Mouse (Mus musculus) Muller cell, postnatal 12 days (primary cell): Measurements from ENCODE around the gene Lpxn.
A peak's percentile ranks its signal among the peaks of the same experiment; 100 is the strongest.

Source experiments
- DNase-seq: peaks from one replicate; pipeline ENCODE4 v3.0.0-alpha.2; 2015; ENCODE audit errors: inconsistent ontology term

Gene Lpxn

GRCm38 (mm10) chr19:12795511-12796327, at the start of gene Lpxn, which contains the start of gene Zfp91:
Lpxn (plus strand) TSS chr19:12796193.
Zfp91 (minus strand) TSS chr19:12796126.
- DNase-seq = peak; percentile 100

DNA sequence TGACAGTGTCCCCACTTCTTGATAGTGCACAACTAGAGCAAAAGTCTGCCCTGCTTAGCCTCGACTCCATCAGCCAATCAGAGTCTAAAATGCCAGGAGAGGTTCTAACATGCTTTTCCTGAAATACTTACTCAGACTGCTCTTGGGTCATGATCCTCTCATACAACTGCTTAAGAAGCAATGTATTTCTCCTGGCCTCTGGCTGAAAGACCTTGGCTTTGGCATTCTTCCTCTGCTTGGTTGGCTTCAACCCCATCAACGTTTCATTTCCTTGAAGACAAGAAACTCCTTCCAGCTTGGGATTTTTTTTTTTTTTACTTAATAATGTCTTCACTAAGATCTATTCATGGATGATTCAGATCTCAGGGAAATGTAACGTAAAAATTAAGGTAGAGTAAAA, 39.7 kb upstream of the Lpxn start:
- no peak for DNase-seq

DNA sequence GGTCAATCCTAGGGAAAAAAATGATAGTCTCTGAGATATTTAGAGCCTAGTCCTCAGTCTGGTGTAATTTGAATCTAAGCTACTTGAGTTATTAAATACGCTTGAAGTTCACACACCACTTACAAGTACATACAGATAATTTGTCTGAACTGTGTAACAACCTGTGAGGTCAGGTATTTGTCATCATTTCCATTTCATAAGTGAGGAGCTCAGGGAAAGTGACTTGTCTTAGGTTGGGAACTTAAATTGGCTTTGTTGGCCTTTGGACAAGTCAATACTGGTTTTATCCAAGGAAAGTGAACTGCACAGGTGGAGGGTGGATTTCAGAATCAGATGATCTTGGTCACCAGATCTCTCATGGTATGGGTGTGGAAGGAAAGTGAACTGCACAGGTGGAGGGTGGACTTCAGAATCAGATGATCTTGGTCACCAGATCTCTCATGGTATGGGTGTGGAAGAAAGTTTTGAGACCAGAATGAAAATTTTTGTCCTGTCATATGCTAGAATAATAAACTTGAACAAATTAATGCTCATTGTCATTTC, 37.0 kb upstream of the Lpxn start:
- DNase-seq = no peak

GRCm38 (mm10) chr19:12759656-12760055, 36.3 kb upstream of the Lpxn start:
- peak; percentile 98 for DNase-seq

GRCm38 (mm10) chr19:12762212-12763130, 33.5 kb upstream of the Lpxn start:
- peak; percentile 63 for DNase-seq

DNA sequence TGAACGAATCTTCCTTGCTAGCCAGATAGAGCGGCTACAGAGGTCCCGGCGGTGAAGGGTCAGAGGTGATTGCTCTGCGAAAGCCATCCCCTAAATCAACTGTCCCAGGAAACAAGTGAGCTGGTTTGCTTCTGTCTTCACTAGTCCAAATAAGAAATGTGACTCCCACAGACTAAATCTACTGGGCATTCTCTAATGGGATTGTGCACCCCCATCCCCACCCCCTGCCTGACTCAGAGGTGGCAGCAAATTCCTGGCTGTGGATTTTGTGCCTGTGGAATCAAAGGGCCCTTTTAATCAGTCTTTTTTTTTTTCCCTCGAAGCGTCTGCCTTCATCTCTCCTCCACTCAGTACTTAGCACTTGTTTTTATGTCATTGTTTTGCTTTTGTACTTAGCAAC, 30.7 kb upstream of the Lpxn start, which contains the start of gene Cntf:
Gene Cntf, minus strand, starts transcription at position 325 of the 400 bp plus-strand sequence.
- peak; percentile 94 for DNase-seq

DNA sequence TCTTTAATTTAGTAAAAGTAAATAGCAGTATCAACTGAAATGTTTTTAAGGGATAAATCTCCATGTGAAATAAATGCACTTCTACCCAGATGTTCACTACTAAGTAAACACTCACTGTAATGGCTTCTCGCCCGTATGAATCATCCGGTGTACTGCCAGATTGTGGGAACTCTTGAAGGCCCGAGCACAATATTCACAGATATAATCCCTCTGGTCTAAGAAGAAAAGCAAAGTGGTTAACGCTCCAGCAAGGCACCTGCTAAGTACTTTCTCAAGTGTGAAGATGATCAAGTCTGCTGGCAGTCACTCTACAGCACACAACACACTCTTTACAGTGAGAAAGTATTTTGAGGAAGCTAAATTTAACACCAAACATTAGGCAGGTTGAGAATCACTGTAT, 25.1 kb upstream of the Lpxn start:
- DNase-seq = no peak

GRCm38 (mm10) chr19:12780437-12780836, 15.6 kb upstream of the Lpxn start:
- DNase-seq = no peak

GRCm38 (mm10) chr19:12786803-12787395, 9.1 kb upstream of the Lpxn start:
- no peak for DNase-seq

DNA sequence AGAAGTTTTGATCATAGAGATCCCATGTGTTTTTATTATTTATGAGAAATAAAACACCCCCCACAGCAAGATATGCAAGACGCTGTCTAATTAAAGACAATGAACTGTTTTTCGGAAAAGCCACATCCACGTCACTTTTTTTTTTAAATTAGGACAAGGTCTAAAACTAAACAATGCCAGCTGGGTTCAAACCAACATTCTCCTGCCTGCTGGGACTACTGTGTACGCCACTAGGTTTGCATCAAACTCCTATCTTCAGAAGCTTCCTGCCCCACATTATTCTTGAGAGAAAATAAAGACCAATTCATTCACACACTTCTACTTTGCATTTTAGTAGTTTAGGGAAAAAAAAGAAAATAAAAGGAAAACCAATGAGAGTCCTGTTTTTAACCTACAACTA, 8.3 kb upstream of the Lpxn start:
- DNase-seq = no peak

DNA sequence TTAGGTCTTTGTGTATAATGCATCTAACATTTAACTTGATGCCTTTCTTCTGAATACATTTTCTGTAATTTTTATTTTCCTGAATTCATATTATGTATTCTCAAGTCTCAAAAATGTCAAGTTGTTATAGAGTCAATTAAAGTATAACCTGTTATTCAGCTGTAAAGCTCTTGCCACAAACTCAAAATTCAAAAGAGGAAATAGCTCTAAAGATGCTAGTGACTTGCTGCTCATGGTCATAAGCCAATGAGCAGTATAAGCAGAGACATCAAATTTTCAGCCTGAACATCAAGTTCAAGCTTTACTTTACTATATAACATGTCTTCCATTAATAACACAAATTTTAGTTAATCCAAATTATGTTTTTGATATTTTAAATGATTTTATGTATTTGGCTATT, 3.6 kb upstream of the Lpxn start:
- DNase-seq = no peak

- peak; percentile 93 for DNase-seq
Observed at GRCm38 (mm10) chr19:12794056-12795044, 1.6 kb upstream of the Lpxn start.

- DNase-seq = no peak
Observed at GRCm38 (mm10) chr19:12795110-12795509, 883 bp upstream of the Lpxn start.

DNA sequence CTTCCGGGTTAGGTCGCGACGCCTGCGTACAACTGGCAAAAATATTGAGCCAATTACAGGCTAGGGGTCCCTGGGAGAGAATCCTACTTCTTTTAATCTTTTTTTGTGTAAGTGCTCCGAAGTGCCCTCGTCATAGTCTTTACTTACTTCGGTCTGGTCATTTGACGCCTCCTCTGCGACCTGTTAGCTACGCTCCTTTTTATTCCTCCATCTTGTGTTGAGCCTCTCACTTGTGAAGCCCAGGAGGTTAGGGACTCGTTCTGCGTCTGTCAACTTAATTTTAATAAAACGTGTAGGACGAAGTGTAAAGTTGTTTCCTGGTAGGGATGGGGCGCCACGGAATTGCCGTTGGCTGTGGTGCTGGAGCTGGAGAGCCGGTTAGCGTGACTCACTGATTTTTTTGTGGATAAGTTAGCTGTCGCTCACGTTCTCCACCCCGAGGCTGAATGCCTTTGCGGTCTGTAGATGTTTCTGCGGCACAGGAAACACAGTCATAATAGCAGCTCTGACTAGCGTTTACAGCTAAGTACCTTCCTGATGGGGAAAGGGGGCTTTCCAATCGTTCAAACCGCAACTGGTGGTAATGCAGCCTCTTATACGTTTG, 437 bp downstream of the Lpxn start:
- DNase-seq = peak; percentile 86

GRCm38 (mm10) chr19:12797071-12797470, 1.1 kb downstream of the Lpxn start:
- no peak for DNase-seq

DNA sequence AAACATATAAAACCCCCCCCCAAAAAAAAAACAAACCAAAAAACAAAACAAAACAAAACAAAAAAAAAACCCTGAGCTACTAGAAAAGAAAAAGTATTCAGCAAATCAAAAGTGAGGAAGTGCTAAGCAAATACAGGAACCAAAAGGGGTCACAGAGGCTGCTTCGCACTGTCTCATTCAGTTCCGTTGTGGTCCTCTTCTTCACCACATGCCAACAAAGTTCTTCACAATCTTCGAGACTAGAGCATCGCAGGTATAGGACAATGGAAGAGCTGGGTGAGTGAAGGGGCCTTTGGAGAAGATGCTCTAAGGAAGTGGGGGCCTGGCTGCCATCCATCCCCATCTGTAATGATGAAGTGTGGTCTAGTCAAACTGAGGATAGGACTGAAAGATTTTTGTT, 2.4 kb downstream of the Lpxn start:
- no peak for DNase-seq

- DNase-seq = no peak
Observed at GRCm38 (mm10) chr19:12799081-12799480, 3.1 kb downstream of the Lpxn start.

- DNase-seq = no peak
Observed at GRCm38 (mm10) chr19:12800621-12801020, 4.6 kb downstream of the Lpxn start.

- DNase-seq = no peak
Observed at GRCm38 (mm10) chr19:12801046-12801445, 5.1 kb downstream of the Lpxn start.

- no peak for DNase-seq
Observed at GRCm38 (mm10) chr19:12802830-12803229, 6.8 kb downstream of the Lpxn start.
